Mouse (Mus musculus): Measurements from ENCODE around the gene Rsph3a.

- TF ChIP-seq CTCF (IDR thresholded peaks at IDR 0.05; ENCODE audit: insufficient read depth, low read length) (no peak), POLR2A (IDR thresholded peaks at IDR 0.05; ENCODE audit: borderline replicate concordance, extremely low read depth, low read depth, low read length) (no peak)
Measured at GRCm38 (mm10) chr17:7899233-7899632, 46.2 kb upstream of the Rsph3a start.
